Mouse (Mus musculus) gastrocnemius, postnatal 36 days (tissue): Measurements from ENCODE around the gene Tex46. TPM values are rescaled to one million over a fixed set of nuclear protein-coding genes. Genes with fewer than 3 reads are reported as not detected.
A peak's percentile ranks its signal among the peaks of the same experiment; 100 is the strongest.

Source experiments
- DNase-seq, 2 experiments: peaks; one replicate each; pipeline ENCODE4 v3.0.0; 2022
- intact Hi-C: fragments of 180-260 bp; cut with DNase I; formaldehyde crosslinking; loops from one replicate; pipeline ENCODE4 v1.15.1; 2025
- long read RNA-seq, 2 experiments: library from polyadenylated mRNA; stranded (forward); transcript quantifications; one replicate each; pipeline ENCODE4 v2.0.0; 2021
- total RNA-seq, 2 experiments: library from RNA; stranded (reverse); gene quantifications; 2 replicates each; pipeline ENCODE4 v1.2.3; 2021

Tex46 gene
- not detected for total RNA-seq
- long read RNA-seq, experiment 1 = 0 reads
- long read RNA-seq, experiment 2 = 0 reads

GRCm38 (mm10) chr4:136610387-136610856 is at the start of gene Tex46:
Tex46 (plus strand) TSS chr4:136610437.
- intact Hi-C loops = no loop called here
- DNase-seq = no peak

- DNase-seq = no peak
- intact Hi-C loops = no loop called here
Measured at GRCm38 (mm10) chr4:136562755-136563154, 47.5 kb upstream of the Tex46 start.

GRCm38 (mm10) chr4:136568629-136569028 is 41.6 kb upstream of the Tex46 start:
- intact Hi-C loops = no loop called here
- no peak for DNase-seq

GRCm38 (mm10) chr4:136569998-136570397 is 40.2 kb upstream of the Tex46 start:
- intact Hi-C loops = no loop called here
- no peak for DNase-seq

- DNase-seq = no peak
- intact Hi-C loops = loop anchor here (5.0 kb wide), 1 partner anchor 45 kb away; no protein-coding TSS in a partner anchor
Measured at GRCm38 (mm10) chr4:136581885-136582284, 28.4 kb upstream of the Tex46 start.

GRCm38 (mm10) chr4:136587221-136587827 is 22.9 kb upstream of the Tex46 start:
- intact Hi-C loops = no loop called here
- no peak for DNase-seq

- intact Hi-C loops = no loop called here
- DNase-seq = no peak
Measured at GRCm38 (mm10) chr4:136588003-136588402, 22.2 kb upstream of the Tex46 start.

GRCm38 (mm10) chr4:136592111-136592510 is 18.1 kb upstream of the Tex46 start:
- intact Hi-C loops = no loop called here

GRCm38 (mm10) chr4:136594006-136594405 is 16.2 kb upstream of the Tex46 start:
- intact Hi-C loops = no loop called here
- DNase-seq = no peak

More at GRCm38 (mm10) chr4:136592111-136592510, 18.1 kb upstream of the Tex46 start:
- no peak for DNase-seq

GRCm38 (mm10) chr4:136595221-136595620 is 15.0 kb upstream of the Tex46 start:
- no peak for DNase-seq
- intact Hi-C loops = no loop called here

- intact Hi-C loops = no loop called here
- DNase-seq = no peak
Measured at GRCm38 (mm10) chr4:136598268-136598876, 11.9 kb upstream of the Tex46 start.

GRCm38 (mm10) chr4:136599869-136600268 is 10.4 kb upstream of the Tex46 start:
- no peak for DNase-seq
- intact Hi-C loops = loop anchor here (5.0 kb wide), 1 partner anchor 128 kb away; no protein-coding TSS in a partner anchor

GRCm38 (mm10) chr4:136600536-136600935 is 9.7 kb upstream of the Tex46 start:
- intact Hi-C loops = loop anchor here (5.0 kb wide), 1 partner anchor 128 kb away; no protein-coding TSS in a partner anchor

GRCm38 (mm10) chr4:136601476-136601875 is 8.8 kb upstream of the Tex46 start:
- intact Hi-C loops = loop anchor here (5.0 kb wide), 1 partner anchor 129 kb away; no protein-coding TSS in a partner anchor
- DNase-seq = peak; percentile 23 to 31

More at GRCm38 (mm10) chr4:136600536-136600935, 9.7 kb upstream of the Tex46 start:
- no peak for DNase-seq

GRCm38 (mm10) chr4:136602018-136602554 is 8.2 kb upstream of the Tex46 start:
- intact Hi-C loops = loop anchor here (5.0 kb wide), 1 partner anchor 130 kb away; no protein-coding TSS in a partner anchor
- peak in 1 of 2 experiments; percentile 55 for DNase-seq

- intact Hi-C loops = loop anchor here (5.0 kb wide), 1 partner anchor 130 kb away; no protein-coding TSS in a partner anchor
- DNase-seq = peak; percentile 92 to 95
Measured at GRCm38 (mm10) chr4:136602568-136602967, 7.7 kb upstream of the Tex46 start, which contains the start of gene Kdm1a. Kdm1a (minus strand) TSS chr4:136602723.

- DNase-seq = no peak
- intact Hi-C loops = no loop called here
Measured at GRCm38 (mm10) chr4:136605756-136606485, 4.3 kb upstream of the Tex46 start.

GRCm38 (mm10) chr4:136613657-136614056 is 3.4 kb downstream of the Tex46 start:
- no peak for DNase-seq
- intact Hi-C loops = no loop called here

GRCm38 (mm10) chr4:136621336-136621735 is 11.1 kb downstream of the Tex46 start:
- intact Hi-C loops = loop anchor here (2.0 to 5.0 kb wide), 2 partner anchors 94 to 167 kb away; no protein-coding TSS in a partner anchor

GRCm38 (mm10) chr4:136621956-136622355 is 11.7 kb downstream of the Tex46 start:
- DNase-seq = no peak
- intact Hi-C loops = loop anchor here (2.0 to 5.0 kb wide), 3 partner anchors 95 to 253 kb away; no protein-coding TSS in a partner anchor

More at GRCm38 (mm10) chr4:136621336-136621735, 11.1 kb downstream of the Tex46 start:
- no peak for DNase-seq
